Mouse (Mus musculus) urinary bladder, adult 18-20 months (tissue): ENCODE results near the gene Rhob.

Source experiments
- DNase-seq, 2 experiments: peaks; one replicate each; pipeline ENCODE4 v3.0.0; 2022; ENCODE audit warnings: low spot score in 2 of 2, mixed read lengths in 2 of 2

Gene Rhob

GRCm38 (mm10) chr12:8499871-8500596 is at the start of gene Rhob:
Gene Rhob (minus strand): TSS chr12:8500009.
- peak; percentile 94 to 96 for DNase-seq

DNA sequence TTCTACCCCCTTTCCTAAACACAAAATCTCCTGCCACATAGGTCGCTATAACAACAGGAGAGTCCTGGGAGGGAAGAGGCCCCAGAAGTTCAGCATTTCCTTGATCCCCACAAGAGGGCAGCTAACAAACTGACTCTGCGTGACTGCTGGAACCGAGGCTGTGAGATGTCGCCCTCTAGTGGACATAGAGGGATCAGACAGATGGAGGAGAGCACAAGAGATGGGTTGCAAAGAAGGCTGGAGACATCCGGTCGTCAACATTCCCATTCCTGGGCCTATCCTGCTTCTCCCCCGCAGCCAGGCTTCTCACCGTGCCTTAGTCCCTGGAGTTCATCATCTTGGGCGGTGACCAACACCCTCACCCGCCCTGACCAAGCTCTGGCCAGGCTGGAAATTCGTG is 47.5 kb upstream of the Rhob start:
- DNase-seq: peak; percentile 18 to 56

- DNase-seq: no peak
Measured at GRCm38 (mm10) chr12:8546801-8547200, 47.0 kb upstream of the Rhob start.

- no peak for DNase-seq
Measured at GRCm38 (mm10) chr12:8545066-8545610, 45.3 kb upstream of the Rhob start.

GRCm38 (mm10) chr12:8542371-8542770 is 42.6 kb upstream of the Rhob start:
- no peak for DNase-seq

- DNase-seq: no peak
Measured at GRCm38 (mm10) chr12:8539471-8539870, 39.7 kb upstream of the Rhob start.

- no peak for DNase-seq
Measured at GRCm38 (mm10) chr12:8537291-8537690, 37.5 kb upstream of the Rhob start.

- no peak for DNase-seq
Measured at GRCm38 (mm10) chr12:8536221-8536965, 36.6 kb upstream of the Rhob start.

DNA sequence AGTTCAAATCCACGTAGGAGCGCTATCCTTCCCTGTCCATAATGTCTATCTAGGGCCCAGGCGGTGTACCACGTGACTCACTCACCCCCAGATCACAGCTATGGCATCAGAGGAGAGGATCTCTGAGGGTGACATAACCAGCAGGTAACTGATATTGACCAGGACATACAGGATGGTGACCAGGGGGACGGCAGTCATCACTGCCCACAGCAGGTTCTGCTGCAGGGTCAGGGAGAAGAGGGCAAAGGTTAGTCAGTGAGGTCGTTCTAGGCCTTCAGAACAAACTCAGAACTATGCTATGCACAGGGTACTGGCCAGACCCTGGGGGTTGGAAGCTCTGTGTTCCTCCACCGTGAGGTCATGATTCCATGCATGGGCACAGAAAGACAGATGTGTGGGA is 35.8 kb upstream of the Rhob start:
- no peak for DNase-seq

DNA sequence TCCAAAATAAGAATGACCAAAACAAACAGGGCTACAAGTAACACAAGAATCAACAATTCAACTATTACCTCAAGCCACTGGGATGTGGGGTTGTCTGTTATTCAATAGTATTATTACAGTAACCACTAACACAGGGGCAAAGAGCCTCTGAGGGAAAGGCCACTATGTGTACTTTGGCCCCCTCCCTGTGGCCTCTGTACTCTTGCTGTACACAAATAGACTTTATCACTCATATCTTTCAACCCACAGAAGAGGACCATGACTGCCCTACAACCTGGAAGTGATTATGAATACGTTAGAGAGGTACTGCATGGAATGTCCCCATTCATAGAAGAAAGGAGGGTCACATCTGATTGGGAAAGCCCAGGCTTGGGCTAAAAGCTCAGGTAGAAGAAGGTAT is 35.1 kb upstream of the Rhob start:
- no peak for DNase-seq

- DNase-seq: no peak
Measured at GRCm38 (mm10) chr12:8527770-8528169, 28.0 kb upstream of the Rhob start.

- no peak for DNase-seq
Measured at GRCm38 (mm10) chr12:8527175-8527574, 27.4 kb upstream of the Rhob start.

- no peak for DNase-seq
Measured at GRCm38 (mm10) chr12:8524062-8524461, 24.3 kb upstream of the Rhob start.

- no peak for DNase-seq
Measured at GRCm38 (mm10) chr12:8522711-8523110, 22.9 kb upstream of the Rhob start.

DNA sequence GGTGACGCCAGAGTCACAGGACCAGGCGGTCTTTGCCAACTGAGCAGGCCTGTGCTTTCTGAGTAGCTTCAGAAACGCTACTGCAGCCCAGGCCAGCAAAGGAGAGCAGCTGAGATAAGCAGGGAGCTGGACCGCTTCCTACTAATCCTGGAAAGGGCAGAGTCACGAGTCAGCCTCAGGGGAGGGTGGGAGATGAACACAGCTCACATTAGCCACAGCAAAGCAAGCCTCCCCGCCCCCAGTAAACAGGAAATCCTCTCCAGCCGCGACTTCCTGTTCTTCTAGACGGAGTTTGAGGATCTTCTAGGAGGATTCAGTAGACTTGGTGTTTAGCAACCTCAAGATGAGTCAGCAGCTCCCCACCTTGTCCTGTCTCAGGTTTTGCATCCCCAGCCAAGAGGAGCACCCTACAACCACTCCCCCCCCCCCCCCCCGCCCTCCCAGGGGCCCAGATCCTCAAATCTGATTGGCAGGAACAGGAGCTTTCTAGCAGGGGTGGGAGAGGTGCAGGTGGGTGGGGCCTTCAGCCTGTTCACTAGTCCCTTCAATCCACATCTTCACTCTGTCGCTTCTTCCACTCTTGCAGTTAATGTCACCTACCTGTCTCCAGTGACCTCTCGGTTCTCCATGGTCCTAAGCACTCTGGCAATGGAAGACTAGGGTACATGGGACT is 21.7 kb upstream of the Rhob start:
- DNase-seq: peak in 1 of 2 experiments; percentile 72

- DNase-seq: no peak
Measured at GRCm38 (mm10) chr12:8519431-8520160, 19.8 kb upstream of the Rhob start.

DNA sequence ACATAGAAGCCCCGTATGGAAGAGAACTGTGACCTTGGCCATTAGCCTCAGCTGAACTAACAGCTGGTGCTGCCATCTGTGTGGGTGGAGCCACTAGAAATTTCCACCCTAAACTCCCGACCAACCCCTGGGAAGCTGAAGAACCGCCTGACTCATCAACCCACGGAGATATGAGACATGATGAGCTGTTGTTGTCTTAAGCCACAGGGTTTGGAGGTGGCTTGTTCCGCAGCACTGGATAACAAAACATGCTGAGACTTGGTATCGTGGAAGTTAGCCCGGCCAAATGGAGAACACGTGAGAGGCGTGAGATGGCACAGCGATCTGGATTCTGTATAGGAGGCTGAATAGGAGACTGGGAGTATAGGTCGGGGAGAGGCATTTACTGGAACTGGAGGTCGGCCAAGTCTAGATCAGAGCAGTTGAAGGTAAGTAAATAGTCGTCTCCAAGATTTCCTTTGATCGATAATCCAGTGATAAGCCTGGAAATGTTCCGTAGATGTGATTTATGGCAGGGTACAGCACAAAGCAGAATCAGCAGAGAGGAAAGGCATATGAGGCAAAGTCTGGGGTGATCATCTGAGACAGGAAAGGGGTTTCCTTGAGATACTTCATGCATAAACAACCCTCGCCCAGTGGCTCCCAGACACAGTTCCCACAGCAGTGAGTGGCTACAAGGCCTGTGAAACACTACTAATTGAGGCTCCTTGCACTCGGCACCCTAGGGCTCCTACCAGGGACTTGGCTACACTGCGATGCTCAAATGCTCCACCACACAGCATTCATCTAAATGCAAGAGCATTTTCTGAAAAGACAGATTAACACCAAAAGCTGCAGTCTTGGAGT is 11.5 kb upstream of the Rhob start:
- peak in 1 of 2 experiments; percentile 60 for DNase-seq

GRCm38 (mm10) chr12:8510317-8510988 is 10.6 kb upstream of the Rhob start:
- no peak for DNase-seq

DNA sequence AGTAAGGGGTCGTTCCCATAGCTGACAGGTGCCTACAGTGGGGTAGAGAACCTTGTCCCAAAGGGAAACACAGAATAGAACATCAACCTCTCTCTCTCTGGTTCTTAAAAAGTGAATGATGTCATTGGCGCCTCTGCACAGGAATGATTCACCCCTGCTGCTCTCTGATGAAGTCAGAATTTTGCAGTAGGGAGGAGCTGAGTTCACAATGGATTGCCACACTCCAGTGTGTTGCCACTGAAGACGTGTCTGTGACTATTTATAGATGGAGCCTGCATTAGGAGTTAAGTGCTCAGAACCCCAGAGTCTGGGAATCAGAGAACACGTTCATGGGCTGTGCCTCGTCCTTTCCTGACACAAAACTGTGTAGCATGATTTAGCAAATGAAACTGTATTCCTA is 9.9 kb upstream of the Rhob start:
- DNase-seq: no peak
